Mouse (Mus musculus) layer of hippocampus, postnatal 10 days (tissue): ENCODE data around the gene Olfr209. TPM values are rescaled to one million over a fixed set of nuclear protein-coding genes. Genes with fewer than 3 reads are reported as not detected.
"Not testable (repeated sequence)": the region's sequence is repeated elsewhere in the genome, so short reads cannot be mapped to it uniquely, and the experiment has no call there.

Source experiments
- DNase-seq, 2 experiments: peaks; one replicate each; pipeline ENCODE4 v3.0.0; 2021; ENCODE audit warnings: low spot score in 2 of 2
- long read RNA-seq: library from polyadenylated mRNA; stranded (forward); transcript quantifications from one replicate; pipeline ENCODE4 v2.0.0, GENCODE M21; 2023
- total RNA-seq, 2 experiments: library from RNA; stranded (reverse); gene quantifications; 2 replicates each; pipeline ENCODE4 v1.2.3; 2021

Olfr209 gene
- not detected for total RNA-seq
- long read RNA-seq, result 0 reads

DNA sequence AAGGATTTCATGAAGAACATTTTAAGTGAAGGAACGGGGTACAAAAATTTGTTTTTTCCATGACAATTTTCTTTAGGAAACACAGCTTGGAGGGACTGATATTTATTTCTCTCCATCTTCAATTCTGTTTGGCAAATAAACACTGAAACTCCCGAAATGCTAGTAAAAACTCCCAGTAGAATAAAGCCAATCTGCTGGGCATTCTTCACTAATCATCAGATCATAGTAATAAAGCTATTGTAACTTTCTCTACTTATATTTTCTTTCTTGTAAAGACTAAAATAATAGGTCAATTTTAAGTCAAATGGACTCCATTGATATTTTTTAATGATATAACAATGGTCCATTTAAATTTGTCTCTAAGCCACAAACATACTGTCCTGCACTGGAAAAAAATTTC lies at the start of gene Olfr209:
Olfr209 (minus strand) TSS at position 101 of the 400 bp plus-strand sequence.
- no peak for DNase-seq

DNA sequence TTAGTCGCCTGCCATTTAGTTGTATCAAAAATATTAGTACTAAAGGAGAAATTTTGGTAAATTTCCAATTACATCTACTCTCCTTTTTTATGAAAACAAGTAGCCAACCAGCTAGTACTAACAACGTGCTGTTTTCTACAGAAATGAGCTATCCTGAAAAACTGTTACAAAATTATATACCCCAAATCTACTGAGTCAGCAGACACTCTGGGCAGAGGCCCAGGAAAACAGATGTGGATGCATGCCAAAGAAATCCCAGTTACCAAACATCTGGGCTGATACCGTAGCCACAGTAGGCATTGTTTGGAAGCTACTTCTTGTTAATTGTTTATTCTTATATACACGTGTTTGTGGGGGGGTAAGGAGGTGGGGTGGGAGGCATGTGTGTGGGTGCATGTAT lies 49.7 kb upstream of the Olfr209 start:
- no peak for DNase-seq

DNA sequence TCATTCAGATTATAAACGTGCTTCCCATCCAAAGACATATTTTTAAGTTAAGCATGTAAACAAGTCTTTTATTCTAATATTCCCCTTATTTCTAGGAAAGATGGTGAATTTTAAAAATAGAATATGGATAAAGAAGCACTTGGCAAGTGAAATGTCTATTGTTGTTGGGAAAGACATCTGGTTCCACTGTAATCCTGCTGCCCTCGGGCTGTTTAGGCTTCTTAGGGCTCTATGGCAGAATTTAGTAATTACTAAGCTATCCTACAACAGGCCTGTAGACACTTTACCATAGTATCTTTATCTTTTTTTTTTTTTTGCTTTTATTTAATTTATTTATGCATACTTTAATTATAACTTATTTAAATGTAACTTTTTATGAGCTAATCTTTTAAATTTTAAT lies 46.0 kb upstream of the Olfr209 start:
- no peak for DNase-seq

DNA sequence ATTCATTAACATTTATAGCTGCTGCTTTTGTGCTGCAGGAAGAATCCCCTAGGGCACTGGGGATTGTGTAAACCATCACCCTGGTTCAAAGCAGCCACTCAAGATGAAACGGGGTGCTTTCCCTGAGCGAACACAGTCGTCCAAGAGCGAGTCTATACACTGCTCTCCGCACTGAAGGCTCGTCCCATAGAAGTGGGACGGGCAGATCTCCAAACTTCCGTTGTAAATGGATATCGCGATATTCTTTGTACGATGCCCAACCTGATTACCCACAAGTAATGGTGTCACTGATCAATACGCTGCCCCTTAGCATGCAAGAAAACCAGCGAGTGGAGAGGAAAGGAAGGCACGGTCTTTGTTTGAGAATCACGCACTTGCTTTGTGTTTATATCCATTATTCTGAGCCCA lies 45.6 kb upstream of the Olfr209 start:
- DNase-seq, result no peak

DNA sequence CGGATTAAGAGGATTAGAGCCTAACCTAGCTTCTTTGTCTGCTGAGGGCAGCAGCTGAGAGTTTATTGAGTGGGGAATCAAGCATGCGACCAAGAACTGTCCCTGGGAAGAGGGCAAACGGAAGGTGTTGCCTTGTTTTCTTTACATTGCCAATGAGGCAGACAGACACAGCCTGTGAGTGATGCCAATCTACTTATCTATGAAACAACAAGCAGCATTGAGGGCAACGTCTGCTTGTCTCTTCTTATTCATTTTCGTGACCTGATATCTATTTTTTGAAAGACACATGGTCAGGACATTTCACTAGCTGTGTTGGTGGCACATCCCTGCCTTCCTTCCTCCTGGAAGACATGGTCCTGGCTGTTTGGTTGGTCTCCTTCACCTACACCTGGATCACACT lies 43.2 kb upstream of the Olfr209 start, which contains the start of gene Gabrr3:
Gabrr3 (plus strand) TSS at position 301 of the 400 bp plus-strand sequence.
- DNase-seq, result no peak

DNA sequence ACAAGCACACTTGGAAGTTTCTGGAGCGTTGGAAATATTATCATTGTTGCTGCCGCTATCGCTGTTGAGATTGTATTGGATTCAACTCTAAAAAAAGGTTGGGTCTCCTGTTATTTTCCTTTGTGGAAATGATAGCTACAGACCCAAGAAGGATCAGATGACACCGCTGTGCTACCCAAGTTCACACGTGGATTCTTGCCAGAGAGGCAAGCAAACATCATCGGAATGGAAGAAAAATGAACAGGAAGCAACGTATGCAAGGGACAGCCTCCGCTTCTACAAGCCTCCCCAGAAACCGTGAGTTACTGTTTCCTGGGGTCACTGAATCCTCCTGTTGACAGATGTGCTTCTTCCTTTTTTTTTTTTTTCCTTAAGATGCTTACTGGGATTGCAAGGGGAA lies 41.0 kb upstream of the Olfr209 start:
- DNase-seq, result no peak

DNA sequence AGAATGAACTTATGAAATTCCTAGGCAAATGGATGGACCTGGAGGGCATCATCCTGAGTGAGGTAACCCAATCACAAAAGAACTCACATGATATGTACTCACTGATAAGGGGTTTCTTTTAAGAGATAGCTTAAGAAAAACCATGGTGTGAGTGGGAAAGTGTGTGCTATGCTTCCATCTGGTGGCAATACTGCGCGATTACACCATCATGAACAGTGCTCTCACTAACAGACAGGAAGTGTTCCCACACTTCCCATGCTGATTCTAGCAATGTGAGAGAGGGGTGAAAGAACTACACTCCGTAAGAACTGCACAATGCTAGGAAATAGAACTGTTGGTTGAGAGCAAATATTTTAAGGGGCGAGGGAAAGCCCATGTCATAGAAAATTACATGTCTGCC lies 39.9 kb upstream of the Olfr209 start:
- DNase-seq, result peak; percentile 23 to 39

DNA sequence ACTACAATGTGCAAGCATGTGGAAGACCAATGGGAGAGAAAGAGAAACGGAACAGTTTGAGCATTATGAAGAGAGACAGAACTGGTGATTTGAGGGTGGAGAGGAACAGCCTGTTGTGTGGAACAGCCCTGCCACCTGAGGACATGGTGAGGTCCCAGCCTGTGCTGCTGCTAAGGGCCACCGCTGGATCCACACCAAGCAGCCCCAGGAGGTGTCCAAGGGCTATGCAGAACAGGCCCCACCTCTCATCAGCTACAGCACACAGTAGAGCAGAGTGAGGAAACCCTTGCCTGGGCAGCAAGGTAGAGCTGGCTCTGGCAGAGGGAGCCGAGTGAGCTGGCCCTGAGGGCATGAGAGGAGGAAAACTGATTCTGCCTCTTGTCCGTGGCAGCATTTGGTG lies 38.2 kb upstream of the Olfr209 start:
- no peak for DNase-seq

DNA sequence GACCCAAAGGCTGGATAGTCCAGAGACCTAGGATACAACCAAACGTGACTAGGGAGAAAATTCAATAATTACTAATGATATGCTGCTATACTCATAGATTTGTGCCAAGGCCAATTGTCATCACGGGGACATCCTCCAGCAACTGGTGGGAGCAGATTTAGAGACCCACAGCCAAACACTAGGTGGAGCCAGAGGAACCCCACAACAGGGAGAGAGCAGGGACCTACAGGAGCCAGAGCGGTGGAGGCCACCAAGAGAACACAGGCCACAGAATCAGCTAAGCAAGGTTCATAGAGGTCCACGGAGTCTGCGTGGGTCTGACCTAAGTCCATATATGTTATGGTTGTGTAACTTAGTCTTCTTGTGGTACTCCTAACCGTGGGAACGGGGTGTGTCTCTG lies 37.3 kb upstream of the Olfr209 start:
- DNase-seq, result no peak

DNA sequence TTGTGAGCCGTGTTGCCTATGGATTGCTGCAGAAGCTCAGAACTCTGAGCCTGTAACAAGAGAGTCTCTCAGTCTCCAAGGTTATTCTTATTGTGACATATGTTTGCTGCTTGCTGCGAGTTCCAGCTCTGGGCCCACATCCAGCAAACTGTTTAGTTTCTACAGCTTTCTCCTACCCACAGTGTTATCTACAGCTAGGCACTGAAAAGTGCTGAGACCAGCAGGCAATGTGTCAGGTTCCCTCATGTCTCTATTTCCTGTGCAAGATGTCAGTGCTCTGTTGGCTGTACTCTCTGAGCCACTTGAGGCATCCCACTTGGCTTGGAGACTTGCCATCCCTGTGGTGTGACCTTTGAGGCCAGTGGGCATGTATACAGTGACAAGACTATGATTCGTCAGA lies 29.5 kb upstream of the Olfr209 start:
- DNase-seq, result peak in 1 of 2 experiments; percentile 29

DNA sequence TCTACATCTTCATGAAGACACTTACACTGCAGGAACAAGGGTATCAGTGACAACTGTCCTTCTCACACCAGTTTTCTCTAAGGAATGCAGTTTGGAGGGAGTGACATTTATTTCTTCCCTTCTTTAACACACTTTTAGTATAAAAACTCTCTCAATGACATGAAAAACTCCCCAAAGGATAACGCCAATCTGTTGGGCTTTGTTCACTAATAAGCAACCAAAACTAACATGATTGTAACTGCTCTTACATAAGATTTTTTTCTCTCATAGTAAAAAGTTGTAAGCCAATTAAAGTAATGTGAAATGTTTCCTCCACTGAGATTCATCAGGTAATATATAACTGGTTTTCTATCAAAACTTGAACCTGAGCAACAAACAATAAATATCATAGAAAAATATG lies 14.6 kb downstream of the Olfr209 start, which contains the start of gene Olfr206:
Olfr206 (minus strand) TSS at position 101 of the 400 bp plus-strand sequence.
- no peak for DNase-seq

DNA sequence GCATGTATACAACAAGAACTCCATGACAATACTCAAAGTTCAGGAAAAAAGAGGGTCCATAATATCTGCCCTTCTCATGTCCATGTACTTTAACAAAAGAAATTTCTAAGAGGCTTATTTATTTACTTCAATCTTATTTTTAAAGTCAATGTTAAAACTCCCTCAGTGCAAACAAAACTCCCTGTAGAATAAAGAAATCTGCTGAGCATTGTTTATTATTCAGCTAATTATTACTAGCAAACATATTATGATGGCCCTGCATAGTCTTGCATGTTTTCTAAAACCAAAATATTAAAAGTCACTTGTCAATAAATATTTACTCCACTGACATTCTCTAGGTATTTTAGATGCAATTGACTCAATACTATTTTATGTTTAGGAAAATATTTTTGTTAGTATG lies 32.8 kb downstream of the Olfr209 start, which contains the start of gene Olfr205:
Olfr205 (minus strand) TSS at position 101 of the 400 bp plus-strand sequence.
- DNase-seq, result no peak

DNA sequence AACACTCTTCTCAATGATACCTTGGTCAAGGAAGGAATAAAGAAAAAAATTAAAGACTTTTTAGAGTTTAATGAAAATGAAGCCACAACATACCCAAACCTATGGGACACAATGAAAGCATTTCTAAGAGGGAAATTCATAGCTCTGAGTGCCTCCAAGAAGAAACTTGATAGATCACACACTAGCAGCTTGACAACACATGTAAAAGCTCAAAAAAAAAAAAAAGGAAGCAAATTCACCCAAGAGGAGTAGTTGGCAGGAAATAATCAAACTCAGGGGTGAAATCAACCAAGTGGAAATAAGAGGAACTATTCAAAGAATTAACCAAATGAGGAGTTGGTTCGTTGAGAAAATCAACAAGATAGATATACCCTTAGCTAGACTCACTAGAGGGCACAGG lies 40.5 kb downstream of the Olfr209 start:
- DNase-seq, result not testable (repeated sequence)

DNA sequence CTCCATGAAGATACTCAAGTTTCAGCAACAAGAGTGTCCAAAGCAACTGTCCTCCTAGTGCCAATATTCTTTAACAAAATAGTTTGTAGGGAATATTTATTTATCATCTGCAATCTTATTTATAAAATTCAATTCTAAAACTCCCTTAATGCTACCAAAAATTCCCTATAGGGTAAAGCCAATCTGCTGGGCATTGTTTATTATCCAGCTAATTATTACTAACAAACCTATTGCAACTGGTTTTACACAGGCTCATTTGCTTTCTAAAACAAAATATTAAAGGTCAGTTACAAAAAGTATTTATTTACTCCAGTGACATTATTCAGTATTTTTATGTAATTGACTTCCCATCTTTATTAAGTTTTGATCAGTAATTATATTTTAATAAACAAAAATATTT lies 45.6 kb downstream of the Olfr209 start, which contains the start of gene Olfr204:
Olfr204 (minus strand) TSS at position 101 of the 400 bp plus-strand sequence.
- DNase-seq, result no peak

Other genes with a start within 250 kb of the Olfr209 start
- not detected for gene Olfr194, start 242.9 kb downstream of the Olfr209 start, total RNA-seq
- not detected for gene Olfr195, start 216.9 kb downstream of the Olfr209 start, total RNA-seq
- gene Olfr196, start 193.5 kb downstream of the Olfr209 start, total RNA-seq, result not detected
- not detected for gene Olfr198, start 160.5 kb downstream of the Olfr209 start, total RNA-seq
- gene Olfr199, start 144.2 kb downstream of the Olfr209 start, total RNA-seq, result not detected
- gene Olfr201, start 91.4 kb downstream of the Olfr209 start, total RNA-seq, result not detected
- not detected for gene Olfr202, start 77.2 kb downstream of the Olfr209 start, total RNA-seq
- gene Olfr203, start 65.1 kb downstream of the Olfr209 start, total RNA-seq, result not detected
- under 1 TPM; 0.09 to 0.11 TPM for gene Olfr204, start 45.7 kb downstream of the Olfr209 start, total RNA-seq
- not detected for gene Olfr205, start 32.9 kb downstream of the Olfr209 start, total RNA-seq
- not detected for gene Olfr206, start 14.7 kb downstream of the Olfr209 start, total RNA-seq
- gene Gabrr3, start 43.3 kb upstream of the Olfr209 start, total RNA-seq, result under 1 TPM in 1 of 2 experiments, not detected in 1; 0.07 TPM
- 10 to 100 TPM; 10.5 to 12.6 TPM for gene Riox2, start 107.8 kb upstream of the Olfr209 start, total RNA-seq
- gene Crybg3, start 237.0 kb upstream of the Olfr209 start, total RNA-seq, result 1 to 10 TPM; 4.6 to 4.8 TPM